Mouse (Mus musculus): ENCODE data around the gene Dmxl2.

Gene Dmxl2

DNA sequence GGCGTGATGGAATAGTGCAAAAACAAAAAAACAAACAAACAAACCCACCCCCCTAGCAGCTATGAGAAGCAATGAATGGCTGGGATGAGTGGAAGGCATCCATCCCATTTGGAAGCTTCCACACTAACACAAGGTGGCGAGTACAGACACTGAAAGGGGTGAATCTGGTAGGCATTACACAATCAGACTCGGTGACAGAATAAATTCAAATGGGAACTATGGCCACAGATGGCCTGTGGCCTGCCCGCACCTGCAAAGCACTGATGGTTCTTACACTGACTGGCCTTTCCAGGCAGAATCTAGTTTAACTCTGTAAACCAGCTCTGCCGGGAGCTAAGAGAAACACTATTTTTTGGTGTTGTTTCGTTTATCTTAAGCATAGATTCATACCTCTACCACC lies 2.1 kb downstream of the Dmxl2 start:
- DNase-seq, result peak; percentile 56

DNA sequence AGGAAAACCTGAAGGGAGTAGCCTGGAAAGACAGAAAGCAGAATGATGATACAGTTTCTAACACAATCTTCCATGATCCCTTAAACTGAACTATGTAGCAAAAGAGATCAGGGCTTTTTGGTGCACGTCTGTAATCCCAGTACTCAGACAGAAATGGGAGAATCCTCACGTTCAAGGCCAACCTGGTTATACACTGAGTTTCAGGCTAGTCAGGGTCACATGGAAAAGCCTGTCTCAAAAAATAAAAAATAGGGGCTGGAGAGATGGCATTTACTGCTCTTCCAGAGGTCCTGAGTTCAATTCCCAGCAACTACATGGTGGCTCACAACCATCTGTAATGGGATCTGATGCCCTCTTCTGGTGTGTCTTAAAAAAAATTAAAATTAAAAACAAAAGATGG lies 11.0 kb downstream of the Dmxl2 start:
- no peak for DNase-seq

DNA sequence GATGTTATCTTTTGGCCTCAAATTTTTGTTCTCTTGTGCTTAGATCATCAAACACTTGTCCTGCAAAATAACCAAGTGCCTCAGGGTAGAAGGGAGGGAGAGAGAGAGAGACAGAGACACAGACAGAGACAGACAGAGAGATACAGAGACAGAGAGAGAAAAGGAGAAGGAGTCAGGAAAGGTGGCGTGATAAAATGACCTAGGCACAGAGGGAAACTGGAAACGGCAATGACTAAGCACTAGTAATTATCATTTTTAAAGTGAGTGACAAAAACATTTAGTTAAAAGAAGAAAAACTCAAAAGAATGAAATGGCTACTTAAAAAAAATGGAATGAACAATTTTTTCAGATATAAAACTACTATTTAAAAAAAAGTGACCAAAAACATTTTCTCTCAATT lies 11.8 kb downstream of the Dmxl2 start:
- DNase-seq, result no peak

DNA sequence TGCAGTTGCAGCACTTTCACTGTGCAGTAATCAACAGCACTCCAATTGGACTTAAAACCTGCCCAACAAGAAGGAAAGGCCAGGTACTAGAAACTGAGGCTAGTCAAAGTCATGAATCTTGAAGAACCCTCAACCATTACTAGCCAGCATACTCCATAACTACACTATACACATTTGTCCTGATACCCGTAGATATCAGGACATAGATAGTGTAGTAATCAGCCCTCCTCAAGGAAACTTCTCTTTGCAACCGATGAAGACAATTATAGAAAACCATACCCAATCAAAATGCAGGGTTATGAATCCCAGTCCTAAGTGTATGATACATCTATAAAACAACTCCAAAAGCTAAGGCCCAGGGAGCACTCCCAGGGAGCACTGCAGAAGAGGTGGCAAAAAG lies 16.5 kb downstream of the Dmxl2 start:
- DNase-seq, result no peak

DNA sequence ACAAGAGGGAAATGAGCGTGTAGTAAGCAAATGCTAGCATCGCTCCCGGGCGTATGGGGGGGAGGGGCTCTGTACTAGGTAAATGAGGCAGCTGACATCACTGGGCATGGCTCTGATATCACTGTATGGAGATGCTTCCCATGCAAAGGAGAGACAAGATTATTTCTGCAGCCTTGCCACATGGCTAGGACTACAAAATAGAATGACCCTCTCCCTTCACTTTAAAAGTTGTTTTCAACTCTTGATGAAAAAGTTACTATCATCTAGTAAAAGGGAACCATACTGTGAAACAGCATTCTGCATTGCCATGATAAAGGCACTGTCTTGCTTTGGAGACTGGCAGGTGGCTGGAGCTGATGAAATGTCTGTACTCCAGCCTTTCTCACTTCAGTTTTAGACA lies 18.2 kb downstream of the Dmxl2 start:
- DNase-seq, result no peak

DNA sequence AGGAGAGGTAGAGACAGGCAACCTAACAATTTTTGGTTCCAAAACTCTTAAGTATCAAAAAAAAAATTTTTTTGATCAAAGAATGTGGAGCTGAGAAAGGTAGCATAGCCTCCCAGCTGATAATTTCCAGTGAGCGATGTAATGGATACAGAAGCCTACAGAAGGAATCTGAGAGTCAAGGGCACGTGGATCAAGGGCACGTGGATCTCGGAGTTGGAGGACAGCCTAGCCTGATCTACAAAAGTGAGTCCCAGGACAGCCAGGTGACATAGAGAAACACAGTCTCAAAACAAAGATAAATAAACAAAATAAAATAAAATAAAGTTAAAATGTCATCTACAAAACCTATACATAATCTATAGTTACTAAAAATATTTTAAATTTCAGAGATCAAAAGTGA lies 18.7 kb downstream of the Dmxl2 start:
- no peak for DNase-seq

DNA sequence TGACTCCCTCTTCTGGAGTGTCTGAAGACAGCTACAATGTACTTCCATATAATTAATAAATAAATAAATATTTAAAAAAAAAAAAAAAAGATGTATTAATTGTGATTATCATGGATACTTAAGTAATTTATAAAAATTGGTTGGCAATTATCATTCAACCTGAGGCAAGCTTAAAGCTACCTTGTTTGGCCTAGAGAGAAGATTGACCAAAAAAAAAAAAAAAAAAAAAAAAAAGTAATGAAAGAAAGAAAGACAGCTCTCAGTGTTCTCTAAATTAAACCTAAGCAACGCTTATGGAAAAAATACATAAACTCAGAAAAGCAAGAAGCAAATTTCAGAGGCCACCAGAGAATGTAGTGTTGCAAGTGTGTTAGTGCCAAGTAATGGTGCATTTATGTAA lies 22.4 kb downstream of the Dmxl2 start:
- DNase-seq, result no peak

DNA sequence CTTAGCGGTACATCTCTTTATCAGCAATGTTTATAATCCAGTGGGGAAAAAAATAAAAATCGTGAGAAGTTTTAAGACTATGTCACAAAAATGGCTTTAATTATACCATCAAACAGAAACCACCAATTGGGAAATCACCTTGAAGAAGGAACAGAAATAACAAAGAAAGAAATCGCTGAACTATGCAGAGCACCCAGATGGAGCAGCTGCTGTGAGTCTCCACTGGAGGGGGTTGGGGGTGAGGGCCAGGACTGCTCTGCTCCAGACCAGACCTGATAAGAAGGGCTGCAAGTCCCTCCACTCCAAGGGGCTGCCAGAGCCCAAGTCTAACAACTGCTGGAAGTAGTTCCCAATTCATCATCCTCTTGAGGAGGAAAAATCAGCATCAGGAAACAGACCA lies 23.3 kb downstream of the Dmxl2 start:
- DNase-seq, result no peak

DNA sequence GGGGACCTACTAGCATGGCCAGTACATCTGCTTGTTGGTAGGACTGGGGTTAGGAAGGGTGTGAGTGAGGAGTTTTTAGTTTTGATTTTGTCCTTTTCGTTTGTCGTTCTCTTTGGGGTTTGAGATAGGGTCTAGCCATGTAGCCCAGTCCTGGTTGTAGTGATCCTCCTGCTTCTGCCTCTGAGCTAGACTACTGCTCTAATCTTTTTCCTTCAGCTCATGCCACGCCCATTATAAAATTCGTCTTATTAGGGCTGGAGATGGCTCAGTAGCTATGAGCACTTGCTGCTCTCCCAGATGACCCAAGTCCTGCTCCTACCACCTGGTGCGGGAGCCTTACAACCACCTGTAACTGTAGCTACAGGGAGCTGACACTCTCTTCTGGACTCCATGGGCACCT lies 26.9 kb downstream of the Dmxl2 start:
- no peak for DNase-seq

DNA sequence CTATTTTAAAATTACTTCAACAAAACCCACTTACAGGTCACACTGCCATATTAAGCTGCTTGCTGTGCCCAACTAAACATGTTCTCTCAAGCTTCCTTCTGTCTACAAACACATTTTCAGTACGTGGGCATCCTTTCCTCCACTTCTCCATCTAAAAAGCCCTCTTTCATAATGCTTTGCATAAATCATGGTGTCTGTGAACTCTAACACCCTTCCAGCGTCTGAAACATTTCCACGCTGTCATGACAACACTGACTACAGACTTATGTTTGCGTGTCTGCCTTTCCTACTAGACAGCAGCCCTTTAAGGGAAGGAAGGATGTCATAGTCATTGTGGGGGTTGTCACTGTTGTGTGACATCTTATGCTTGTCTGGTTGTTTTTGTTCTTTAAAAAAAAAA lies 27.4 kb downstream of the Dmxl2 start:
- no peak for DNase-seq

DNA sequence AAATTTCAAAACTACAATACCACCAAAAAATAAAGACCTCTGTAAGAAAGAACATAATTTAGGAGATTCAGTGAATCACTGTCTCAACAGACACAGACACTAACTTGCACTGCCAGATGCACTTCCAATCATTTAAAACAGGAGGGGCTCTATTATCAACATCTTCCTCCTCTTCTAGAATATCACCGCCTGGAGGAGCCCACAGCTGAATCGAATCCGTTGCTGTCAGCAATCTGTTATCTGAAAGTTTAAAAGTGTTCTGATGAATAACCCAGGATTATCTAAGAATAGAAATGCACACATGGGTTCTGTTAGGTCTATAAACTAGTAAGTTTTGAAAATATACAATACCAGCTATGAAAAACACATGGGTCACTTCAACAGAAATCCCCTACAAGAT lies 28.6 kb downstream of the Dmxl2 start:
- DNase-seq, result no peak

DNA sequence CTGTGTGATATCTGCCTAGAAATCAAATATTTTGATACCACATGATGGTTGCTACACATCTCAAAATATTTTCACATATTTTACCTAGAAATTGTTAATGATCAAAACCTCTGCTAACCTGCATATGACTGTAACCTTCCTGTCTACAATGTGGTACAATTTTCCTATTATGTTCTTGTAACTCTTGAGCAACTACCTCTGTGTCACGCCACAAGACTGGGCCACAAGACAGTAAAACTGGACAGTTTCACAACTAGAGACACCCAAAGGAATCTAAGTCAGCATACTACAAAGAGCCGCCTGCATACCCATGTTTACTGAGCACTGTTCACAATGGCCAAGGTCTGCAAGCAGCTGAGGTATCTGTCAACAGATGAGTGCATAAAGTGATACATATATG lies 32.1 kb downstream of the Dmxl2 start:
- DNase-seq, result no peak

DNA sequence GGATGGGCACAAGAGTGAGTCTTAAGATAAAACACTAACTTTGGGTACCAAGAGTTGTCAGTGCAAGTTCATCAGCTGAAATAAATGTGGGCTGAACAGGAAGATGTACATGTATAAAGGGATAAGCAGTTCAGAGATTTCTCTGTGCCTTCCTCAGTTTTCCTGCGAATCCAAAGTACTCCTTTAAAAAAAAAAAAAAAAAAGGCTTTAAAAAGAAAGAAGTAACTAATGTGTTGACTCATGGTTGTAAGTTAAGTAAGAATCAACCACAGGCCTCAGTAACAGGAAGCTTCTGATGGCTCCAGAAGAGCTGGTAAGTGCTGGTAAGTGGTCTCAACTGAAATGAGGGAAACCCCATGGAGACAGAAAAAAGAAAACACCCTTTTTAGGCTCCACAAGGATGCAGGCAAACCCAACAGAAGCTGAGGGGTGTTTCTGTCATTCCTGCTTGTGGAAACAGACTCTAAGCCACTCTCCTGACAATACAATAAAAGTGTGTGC lies 33.9 kb downstream of the Dmxl2 start:
- no peak for DNase-seq

DNA sequence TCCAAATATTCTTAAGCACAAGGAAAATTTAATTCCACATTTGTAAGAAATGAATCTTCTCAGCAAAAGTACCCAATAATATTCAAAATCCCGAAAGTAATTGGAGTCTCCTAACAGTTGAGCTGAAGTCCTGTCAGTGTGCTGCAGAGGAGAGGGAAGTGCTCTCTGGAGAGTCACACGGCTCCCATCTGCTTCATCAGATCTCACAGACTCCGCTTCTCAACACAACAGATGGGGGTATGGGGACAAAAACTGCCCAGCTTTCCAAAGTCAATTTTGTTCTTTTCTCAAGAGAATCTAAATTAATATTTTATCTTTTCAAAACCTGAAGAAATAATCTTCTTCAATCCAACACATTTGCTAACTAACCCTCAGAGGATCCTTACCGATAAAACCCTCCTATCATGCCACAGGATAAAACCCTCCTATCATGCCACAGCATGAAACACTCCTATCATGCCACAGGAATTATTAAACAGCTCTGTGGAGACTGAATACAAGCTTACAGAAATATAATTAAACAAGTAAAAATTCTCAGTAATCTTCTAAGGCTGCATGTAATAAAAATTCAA lies 37.9 kb downstream of the Dmxl2 start:
- DNase-seq, result no peak

DNA sequence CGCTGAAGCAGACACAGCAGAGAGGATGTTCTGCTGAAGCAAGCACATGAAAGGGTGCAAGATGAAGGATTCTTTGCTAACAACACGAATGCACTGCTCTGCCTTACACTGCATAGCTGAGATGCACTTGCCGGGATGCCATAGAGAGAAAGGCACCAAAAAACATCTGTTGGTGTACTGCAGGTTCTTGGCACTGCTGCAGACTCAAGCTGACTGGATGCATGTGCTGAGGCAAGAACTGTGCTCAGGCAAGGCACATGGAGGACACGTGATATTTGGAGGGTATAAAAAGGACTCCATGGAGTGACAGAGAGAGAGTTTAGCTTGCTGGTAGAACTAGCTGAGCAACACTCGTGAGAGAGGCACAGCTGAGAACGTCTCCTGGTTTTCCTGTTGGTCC lies 62.4 kb downstream of the Dmxl2 start:
- no peak for DNase-seq

DNA sequence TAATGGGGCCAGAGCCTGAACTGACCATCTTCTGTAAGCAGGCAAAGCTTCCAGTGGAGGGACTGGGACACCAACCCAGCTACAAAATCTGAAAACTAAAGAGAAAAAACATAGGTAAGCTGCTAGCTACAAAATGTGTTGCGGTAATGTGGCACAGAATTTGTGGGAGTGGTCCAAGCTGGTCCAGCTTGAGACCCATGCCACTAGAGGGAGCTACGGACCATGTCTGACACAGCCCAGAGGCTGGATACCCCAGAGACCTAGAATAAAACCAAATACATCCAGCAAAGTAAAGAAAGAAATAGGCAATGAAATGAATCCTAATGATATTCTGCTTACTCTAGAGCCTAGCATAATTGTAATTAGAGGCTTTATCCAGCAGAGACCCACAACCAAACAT lies 63.2 kb downstream of the Dmxl2 start:
- no peak for DNase-seq

DNA sequence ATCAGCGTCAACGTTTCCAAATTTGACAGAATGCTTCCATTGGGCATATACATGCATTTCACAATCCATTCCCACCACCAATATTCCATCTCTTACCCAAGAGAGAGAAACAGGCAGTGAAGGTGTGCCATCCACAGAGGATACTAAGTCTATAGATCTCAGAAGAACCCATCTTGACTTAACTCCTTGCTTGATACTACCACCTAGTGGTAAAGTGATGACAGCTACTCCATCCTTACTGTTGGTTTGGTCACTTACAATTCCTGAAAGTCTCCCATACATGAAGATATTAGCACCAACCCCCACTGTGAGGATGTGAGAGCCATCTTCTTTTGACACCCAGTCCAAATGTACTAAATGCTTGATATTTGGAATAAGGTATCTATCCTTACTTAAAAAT lies 85.2 kb downstream of the Dmxl2 start:
- DNase-seq, result no peak

DNA sequence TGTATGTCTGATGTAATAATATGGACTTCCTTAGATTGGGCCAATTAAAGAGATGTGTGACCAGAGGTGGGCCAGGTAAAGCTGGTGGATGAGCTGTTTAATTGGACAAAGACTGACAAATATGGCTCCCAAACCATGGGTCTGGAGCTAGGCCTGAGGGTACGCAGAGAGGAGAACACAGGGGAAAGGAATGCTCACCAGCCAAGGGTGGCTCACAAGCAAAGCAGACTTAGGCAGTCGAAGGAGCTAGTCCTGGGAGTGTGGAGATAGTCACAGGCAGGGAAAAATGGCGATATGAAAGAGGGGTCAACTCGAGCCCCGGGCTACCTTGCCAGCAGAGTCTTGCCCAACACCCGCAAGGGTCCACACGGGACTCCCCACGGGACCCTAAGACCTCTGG lies 144.7 kb downstream of the Dmxl2 start:
- no peak for DNase-seq

DNA sequence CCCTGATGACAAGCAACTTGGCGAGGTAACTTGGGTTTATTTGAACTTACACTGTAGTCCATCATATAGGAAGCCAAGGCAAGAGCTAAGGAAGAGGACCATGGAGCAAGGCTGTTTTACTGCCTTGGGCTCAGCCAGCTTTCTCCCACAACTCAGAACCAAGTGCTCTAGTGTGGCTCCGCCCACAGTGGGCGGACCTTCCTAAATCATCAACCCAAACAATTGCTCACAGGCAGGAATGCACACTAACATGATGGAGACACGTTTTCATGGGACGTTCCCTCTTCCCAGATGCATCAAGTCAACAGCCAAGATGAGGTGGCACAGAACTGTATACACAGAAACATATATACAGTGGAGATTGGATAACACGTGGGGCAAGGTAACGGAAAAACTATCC lies 159.4 kb downstream of the Dmxl2 start:
- DNase-seq, result no peak

DNA sequence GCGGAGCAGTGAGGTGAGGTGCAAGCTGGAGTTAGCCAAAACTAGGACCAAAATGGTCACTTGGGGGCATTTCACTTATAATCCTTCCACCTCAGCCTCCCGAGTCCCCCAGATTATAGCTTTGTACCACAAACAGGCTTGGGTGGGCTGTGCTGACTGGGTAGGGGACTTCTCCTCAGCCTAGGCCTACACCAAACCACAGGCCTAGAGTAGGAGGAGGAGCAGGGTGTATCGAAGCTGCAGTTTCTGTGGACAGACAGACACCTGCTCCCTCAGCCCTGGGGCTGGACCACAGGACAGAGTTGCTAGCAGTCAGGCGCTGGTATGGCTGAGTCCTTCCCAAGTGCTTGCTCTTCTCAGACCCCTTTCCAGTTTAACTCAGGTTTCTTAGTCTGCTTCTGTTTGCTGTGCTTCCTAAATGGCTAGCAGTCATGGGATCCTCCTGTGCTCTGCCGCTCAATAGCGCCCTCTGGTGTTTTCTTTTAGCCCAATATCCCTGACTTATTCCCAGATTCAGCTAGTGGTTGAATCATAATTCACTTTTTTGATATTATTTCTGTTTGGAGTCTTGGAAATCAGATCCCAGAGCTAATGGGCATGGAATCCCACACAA lies 164.8 kb downstream of the Dmxl2 start:
- DNase-seq, result peak; percentile 23

DNA sequence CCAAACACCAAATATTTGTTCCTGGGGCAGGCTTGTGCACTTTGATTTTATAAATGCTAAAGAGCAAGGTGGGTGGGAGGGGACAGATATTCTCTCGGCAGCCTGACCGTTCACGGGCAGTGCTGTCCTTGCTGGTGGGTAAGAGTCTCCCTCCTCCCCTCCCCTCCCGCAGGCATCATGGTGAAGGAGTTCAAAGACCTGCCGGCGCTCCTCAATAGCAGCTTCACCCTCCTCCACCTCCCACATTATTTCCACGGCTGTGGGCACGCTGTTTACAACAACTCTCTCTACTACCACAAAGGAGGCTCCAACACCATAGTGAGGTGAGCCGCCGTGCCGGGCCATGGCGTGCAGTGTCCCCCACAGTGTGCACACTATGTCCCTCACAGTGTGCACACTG lies 165.8 kb downstream of the Dmxl2 start:
- no peak for DNase-seq

DNA sequence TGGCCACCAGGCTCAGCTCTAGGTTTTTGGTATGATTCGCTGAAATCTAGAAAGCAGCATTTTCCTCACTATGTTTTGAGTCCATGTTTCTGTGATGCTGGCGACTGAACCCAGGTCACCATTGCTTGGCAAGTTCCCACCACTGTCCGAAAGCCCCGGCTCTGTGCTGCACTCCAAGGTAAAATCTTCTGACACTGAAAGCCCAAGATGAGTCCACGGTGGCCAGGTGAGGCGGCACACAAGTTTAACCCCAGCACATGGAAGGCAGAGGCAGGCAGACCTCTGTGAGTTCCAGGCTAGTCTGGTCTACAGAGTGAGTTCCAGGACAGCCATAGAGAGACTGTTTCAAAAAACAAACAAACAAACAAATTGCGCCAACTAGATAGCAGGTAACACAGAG lies 172.2 kb downstream of the Dmxl2 start:
- no peak for DNase-seq

DNA sequence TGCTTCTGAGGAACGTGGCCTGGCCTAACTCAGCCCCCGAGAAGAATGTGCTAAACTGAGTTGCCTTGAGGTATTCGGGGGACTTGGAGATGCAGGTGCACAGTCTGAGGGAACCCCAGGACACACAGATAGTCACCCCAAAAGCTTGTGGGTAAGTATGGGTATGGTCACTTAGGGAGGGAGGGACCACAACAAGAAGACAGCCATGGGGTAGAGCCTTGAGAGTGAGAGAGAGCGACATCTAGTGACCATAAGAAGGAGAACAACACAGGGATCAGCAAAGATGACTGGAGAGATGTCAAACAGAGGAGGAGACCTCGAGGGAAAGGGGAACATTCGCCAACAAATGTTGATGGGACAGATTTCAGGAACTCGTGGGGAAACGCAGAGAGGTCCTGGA lies 178.0 kb downstream of the Dmxl2 start:
- no peak for DNase-seq

DNA sequence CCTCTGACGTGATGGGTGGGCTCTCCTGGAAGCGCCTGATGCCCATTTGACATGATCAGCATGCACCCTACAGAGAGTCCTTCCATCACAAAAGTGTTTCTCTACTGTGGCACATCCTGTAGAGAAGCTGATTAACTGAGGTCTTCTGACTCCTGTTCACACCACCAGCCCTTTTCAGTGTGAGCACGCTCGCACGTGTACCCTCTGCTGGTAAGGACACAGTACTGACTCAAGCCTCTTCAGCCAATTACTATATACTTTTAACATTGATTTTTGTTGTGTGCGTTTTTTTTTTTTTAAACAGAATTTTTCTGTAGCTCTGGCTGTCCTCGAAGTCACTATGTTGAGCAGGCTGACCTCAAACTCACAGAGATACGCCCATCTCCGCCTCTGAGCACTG lies 185.1 kb downstream of the Dmxl2 start:
- no peak for DNase-seq
